Mouse (Mus musculus) stomach, embryonic 16.5 days (tissue): ENCODE data around the gene Srbd1. TPM values are rescaled to one million over a fixed set of nuclear protein-coding genes. Genes with fewer than 3 reads are reported as not detected.

Experiments
- ATAC-seq: fragments of 200-750 bp; cut with Nextera tagmentation; 2 replicates; pipeline ENCODE4 v1.8.0; 2017; ENCODE audit warnings: moderate number of reproducible peaks, moderate TSS enrichment; ENCODE audit not compliant: insufficient read depth, low FRiP score
- H3K27ac ChIP-seq: fragments of 300-500 bp; sonication (generic); 2 replicates; pipeline ENCODE4 v1.5.1; 2014; ENCODE audit warnings: low read length
- H3K27me3 ChIP-seq: fragments of 300-500 bp; sonication (generic); 2 replicates; pipeline ENCODE4 v1.6.1; 2014; ENCODE audit warnings: low read length, control low read depth, mixed read lengths; ENCODE audit not compliant: control insufficient read depth, insufficient read depth
- H3K36me3 ChIP-seq: fragments of 300-500 bp; sonication (generic); 2 replicates; pipeline ENCODE4 v1.6.1; 2014; ENCODE audit warnings: low read length; ENCODE audit not compliant: control insufficient read depth, insufficient read depth
- H3K4me1 ChIP-seq: fragments of 300-500 bp; sonication (generic); 2 replicates; pipeline ENCODE4 v1.6.1; 2014; ENCODE audit warnings: low read length, control low read depth, mixed read lengths; ENCODE audit not compliant: control insufficient read depth, insufficient read depth
- H3K4me2 ChIP-seq: fragments of 300-500 bp; sonication (generic); 2 replicates; pipeline ENCODE4 v1.6.1; 2014; ENCODE audit warnings: low read depth, low read length, mixed read lengths
- H3K4me3 ChIP-seq: fragments of 300-500 bp; sonication (generic); replicated peaks from 2 replicates; pipeline ENCODE4 v1.5.1; 2014; ENCODE audit warnings: mild to moderate bottlenecking, low read length
- H3K9ac ChIP-seq: fragments of 300-500 bp; sonication (generic); 2 replicates; pipeline ENCODE4 v1.6.1; 2014; ENCODE audit warnings: low read length
- H3K9me3 ChIP-seq: fragments of 300-500 bp; sonication (generic); replicated peaks from 2 replicates; pipeline ENCODE4 v1.6.1; 2016; ENCODE audit warnings: low read length, control low read depth; ENCODE audit not compliant: control insufficient read depth
- WGBS: fragments of 180-500 bp; shearing (Covaris S2); extraction: QIAGEN DNeasy Blood & Tissue Kit; methylation state at CpG from one replicate; pipeline ENCODE4 v1.1.7; 2014; 5-methylcytosine and 5-hydroxymethylcytosine counted together
- polyA plus RNA-seq: library from polyadenylated mRNA; unstranded; fragments of >200 nt; fragmentation: Nextera tagmentation; extraction: Ambion mirVana; gene quantifications from 2 replicates; pipeline ENCODE4 v1.2.1, GENCODE M21; 2015

The Srbd1 gene
- polyA plus RNA-seq, 1 experiment from 2014 or later, result 14.0 TPM

DNA sequence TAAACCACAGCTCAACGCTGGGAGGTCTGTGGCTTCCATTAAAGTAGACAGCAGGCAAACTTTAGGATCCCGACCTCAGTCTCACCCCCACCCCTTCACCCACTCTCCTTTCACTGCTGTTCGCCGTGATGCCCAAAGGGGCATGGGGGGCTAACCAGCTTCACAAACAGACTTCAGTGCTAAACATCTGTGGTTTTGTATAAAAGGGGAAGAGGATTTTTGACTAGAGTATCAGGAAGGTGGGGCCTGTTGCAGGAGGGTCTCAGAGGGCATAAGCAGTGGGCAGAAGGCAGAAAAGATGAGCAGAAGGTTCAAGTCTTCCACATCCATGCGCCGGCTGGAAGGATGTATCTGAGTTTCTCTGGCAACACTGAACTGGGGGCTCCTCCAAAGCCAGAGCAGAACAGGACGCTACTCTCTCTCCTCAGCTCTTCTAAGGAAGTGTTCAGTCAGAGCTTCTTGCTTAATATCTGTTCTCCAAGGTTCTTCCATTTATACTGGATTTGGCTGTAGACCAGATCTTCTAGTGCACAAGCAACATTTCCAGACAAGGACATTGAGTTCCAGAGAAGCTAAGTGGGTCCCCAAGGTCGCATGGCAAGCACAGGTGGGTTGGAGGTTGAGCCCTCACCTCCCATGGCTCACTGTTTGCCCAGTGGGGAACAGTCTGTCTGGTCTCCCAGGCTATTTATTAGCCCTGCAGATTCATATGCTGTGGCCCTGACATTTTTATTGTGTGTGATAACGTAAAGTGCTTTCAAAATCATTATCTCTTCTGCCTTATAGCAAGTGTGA lies 25.4 kb upstream of the Srbd1 start:
- no peaks in the 10 kb centered on the region for H3K9me3 ChIP-seq
- no peak overlapping the region for H3K9ac ChIP-seq
- H3K27me3 ChIP-seq, result no peaks in the 10 kb centered on the region; the same call in 1 of the 2 replicates
- WGBS, result 67% methylated on average over 9 of the region's 9 CpGs
- H3K4me3 ChIP-seq, result peak overlapping the region; percentile 5; the same call in 1 of the 2 replicates
- peak overlapping the region; percentile 97 for H3K4me2 ChIP-seq
- ATAC-seq, result no peak
- H3K4me1 ChIP-seq, result peaks cover 20% of the 10 kb centered on the region
- no peak overlapping the region for H3K27ac ChIP-seq
- H3K36me3 ChIP-seq, result no peaks in the 10 kb centered on the region

GRCm38 (mm10) chr17:86169092-86169491 lies 24.1 kb upstream of the Srbd1 start:
- Histone ChIP-seq H3K4me1 (peaks cover 20% of the 10 kb centered on the region), H3K4me2 (peak overlapping the region; percentile 97), H3K9me3 (no peaks in the 10 kb centered on the region), H3K36me3 (no peaks in the 10 kb centered on the region), H3K4me3 (peak overlapping the region; percentile 83), H3K27ac (no peak overlapping the region), H3K27me3 (no peaks in the 10 kb centered on the region; the same call in 1 of the 2 replicates), H3K9ac (peak overlapping the region; percentile 93)
- ATAC-seq, result no peak
- WGBS, result 24% methylated on average over 6 of the region's 6 CpGs

- ATAC-seq, result no peak
- H3K4me1 ChIP-seq, result peaks cover 20% of the 10 kb centered on the region
- under 1% methylated on average over 64 of the region's 64 CpGs for WGBS
Observed at GRCm38 (mm10) chr17:86168231-86168981, 23.4 kb upstream of the Srbd1 start.

DNA sequence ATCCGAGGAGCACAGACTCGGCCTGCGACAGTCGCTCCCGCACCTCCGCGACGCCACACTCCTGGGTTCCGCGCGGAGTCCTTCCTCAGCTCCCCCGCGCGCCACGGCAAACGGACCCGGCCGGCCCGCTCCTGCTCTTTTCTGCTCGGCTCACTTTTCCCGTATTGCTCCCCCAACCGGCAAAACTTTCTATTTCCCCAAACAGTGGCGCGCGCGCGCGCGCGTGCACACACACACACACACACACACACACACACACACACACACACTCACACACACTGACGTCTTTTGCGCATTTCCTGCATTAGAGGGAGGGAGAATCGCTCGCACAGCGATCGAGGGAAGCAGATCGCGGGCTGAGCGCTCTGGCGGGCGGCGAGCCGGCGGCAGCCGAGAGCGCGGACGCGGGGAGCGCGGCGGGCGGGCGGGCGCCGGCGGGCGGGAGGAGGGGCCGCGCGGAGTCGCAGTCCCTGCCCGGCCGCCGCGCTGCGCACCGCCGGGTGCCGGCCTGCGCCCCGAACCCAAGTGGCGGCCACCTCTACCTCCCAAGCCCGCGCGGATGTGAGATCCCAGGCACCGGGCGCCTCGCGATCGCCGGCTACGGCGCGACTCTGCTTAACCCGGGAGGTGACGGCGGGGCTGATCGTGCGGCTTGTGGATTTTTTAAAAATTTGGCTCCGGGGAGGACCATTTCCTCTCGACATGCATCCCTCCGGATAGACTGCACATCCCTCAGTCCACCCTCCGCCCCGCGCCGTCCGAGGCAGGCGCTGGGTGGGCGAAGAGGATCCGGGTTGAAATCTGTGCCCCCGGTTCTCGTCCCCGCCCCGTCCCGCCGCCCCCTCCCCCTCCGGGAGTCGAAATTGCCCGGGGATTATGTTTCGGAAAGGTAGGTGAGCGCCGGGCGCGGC lies 22.6 kb upstream of the Srbd1 start, which contains the start of gene Prkce:
TSS of gene Prkce (plus strand) at position 466 of the 911 bp plus-strand sequence.
- Histone ChIP-seq H3K4me1 (peaks cover 20% of the 10 kb centered on the region), H3K36me3 (no peaks in the 10 kb centered on the region), H3K27ac (peak within 1 kb of the TSS; percentile 98), H3K9me3 (no peaks in the 10 kb centered on the region), H3K4me3 (peak within 1 kb of the TSS; percentile 83), H3K9ac (peak within 1 kb of the TSS; percentile 93), H3K27me3 (no peaks in the 10 kb centered on the region; the same call in 1 of the 2 replicates), H3K4me2 (peak within 1 kb of the TSS; percentile 97)
- WGBS, result under 1% methylated on average over 98 of the region's 115 CpGs
- ATAC-seq, result peak; percentile 73

More at GRCm38 (mm10) chr17:86168231-86168981, 23.4 kb upstream of the Srbd1 start:
- Histone ChIP-seq H3K4me2 (peak overlapping the region; percentile 97), H3K9me3 (no peaks in the 10 kb centered on the region), H3K27me3 (no peaks in the 10 kb centered on the region; the same call in 1 of the 2 replicates), H3K36me3 (no peaks in the 10 kb centered on the region), H3K27ac (peak overlapping the region; percentile 98), H3K4me3 (peak overlapping the region; percentile 83), H3K9ac (peak overlapping the region; percentile 93)

- WGBS, result under 1% methylated on average over 46 of the region's 46 CpGs
- peak overlapping the region; percentile 93 for H3K9ac ChIP-seq
- peak overlapping the region; percentile 83 for H3K4me3 ChIP-seq
- no peaks in the 10 kb centered on the region; the same call in 1 of the 2 replicates for H3K27me3 ChIP-seq
- H3K27ac ChIP-seq, result peak overlapping the region; percentile 98
- H3K4me2 ChIP-seq, result peak overlapping the region; percentile 97
- ATAC-seq, result peak; percentile 49
- H3K9me3 ChIP-seq, result no peaks in the 10 kb centered on the region
- H3K4me1 ChIP-seq, result peaks cover 23% of the 10 kb centered on the region
- no peaks in the 10 kb centered on the region for H3K36me3 ChIP-seq
Observed at GRCm38 (mm10) chr17:86166567-86167319, 21.8 kb upstream of the Srbd1 start.

DNA sequence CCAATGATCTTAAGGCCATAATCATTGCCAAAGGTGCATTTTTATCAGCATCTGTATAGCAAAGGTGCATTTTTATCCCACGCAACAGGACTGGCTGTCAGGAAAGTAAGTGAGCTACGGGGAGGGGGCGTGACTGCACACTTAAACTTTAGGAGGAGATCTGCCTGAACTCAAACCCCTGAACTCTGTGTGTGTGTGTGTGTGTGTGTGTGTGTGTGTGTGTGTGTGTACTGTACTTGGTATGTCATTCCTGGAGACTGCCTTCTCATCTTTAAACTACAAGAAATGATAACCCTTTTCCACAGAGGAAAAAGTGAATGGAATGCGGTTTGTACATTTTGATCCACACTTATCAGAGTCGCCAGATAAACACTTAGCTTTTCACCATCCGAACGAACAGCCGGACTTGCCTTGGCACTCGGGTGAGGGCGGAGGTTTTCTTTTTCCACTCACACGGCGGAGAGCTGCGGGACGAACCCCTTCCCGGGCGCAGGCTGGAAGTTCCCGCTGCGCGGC lies 21.1 kb upstream of the Srbd1 start:
- WGBS, result 4% methylated on average over 19 of the region's 19 CpGs
- peak overlapping the region; percentile 83 for H3K4me3 ChIP-seq
- peak overlapping the region; percentile 98 for H3K27ac ChIP-seq
- H3K9me3 ChIP-seq, result no peaks in the 10 kb centered on the region
- H3K27me3 ChIP-seq, result no peaks in the 10 kb centered on the region; the same call in 1 of the 2 replicates
- peaks cover 23% of the 10 kb centered on the region for H3K4me1 ChIP-seq
- H3K4me2 ChIP-seq, result peak overlapping the region; percentile 97
- no peaks in the 10 kb centered on the region for H3K36me3 ChIP-seq
- peak overlapping the region; percentile 93 for H3K9ac ChIP-seq
- no peak for ATAC-seq

- Histone ChIP-seq H3K4me1 (peaks cover 17% of the 10 kb centered on the region; the same call in 1 of the 2 replicates), H3K4me3 (no peak overlapping the region), H3K27ac (no peak overlapping the region), H3K27me3 (no peaks in the 10 kb centered on the region; the same call in 1 of the 2 replicates), H3K36me3 (no peaks in the 10 kb centered on the region), H3K9ac (no peak overlapping the region), H3K4me2 (no peak overlapping the region), H3K9me3 (no peaks in the 10 kb centered on the region)
- WGBS, result 53% methylated on average over 7 of the region's 7 CpGs
- ATAC-seq, result no peak
Observed at GRCm38 (mm10) chr17:86164416-86164815, 19.4 kb upstream of the Srbd1 start.

- Histone ChIP-seq H3K27ac (no peak overlapping the region), H3K4me3 (no peak overlapping the region), H3K9ac (no peak overlapping the region), H3K27me3 (no peaks in the 10 kb centered on the region), H3K36me3 (no peaks in the 10 kb centered on the region), H3K9me3 (no peaks in the 10 kb centered on the region), H3K4me1 (peaks cover 6% of the 10 kb centered on the region; the same call in 1 of the 2 replicates), H3K4me2 (peak overlapping the region; percentile 5; the same call in 1 of the 2 replicates)
- WGBS, result 56% methylated on average over 15 of the region's 15 CpGs
- 0 out of 2 replicates have a peak, but pooled peaks have one; percentile 0 for ATAC-seq
Observed at GRCm38 (mm10) chr17:86162672-86163071, 17.7 kb upstream of the Srbd1 start.
